Mouse (Mus musculus): ENCODE results near the gene Khk. TPM values are rescaled to one million over a fixed set of nuclear protein-coding genes. Genes with fewer than 3 reads are reported as not detected.
A peak's percentile ranks its signal among the peaks of the same experiment; 100 is the strongest.

The Khk gene
- polyA plus RNA-seq, 1 experiment from 2014 or later: 89.6 TPM

- ATAC-seq: no peak
- TF ChIP-seq CTCF (IDR thresholded peaks at IDR 0.05; ENCODE audit: low read depth): no peak
- Histone ChIP-seq H3K36me3 (ENCODE audit: control insufficient read depth, insufficient read depth) (peaks cover 4% of the 10 kb centered on the region; the same call in 1 of the 2 replicates), H3K4me3 (ENCODE audit: low read depth, low read length) (no peak overlapping the region), H3K4me2 (replicated peaks; ENCODE audit: low read depth) (peak overlapping the region; percentile 91; the same call in 1 of the 2 replicates), H3K27me3 (replicated peaks; ENCODE audit: control insufficient read depth, insufficient read depth, low read length) (no peaks in the 10 kb centered on the region), H3K27ac (ENCODE audit: low read depth, low read length) (no peak overlapping the region), H3K4me1 (replicated peaks; ENCODE audit: control insufficient read depth, insufficient read depth, low read length) (no peaks in the 10 kb centered on the region), H3K9ac (ENCODE audit: low read depth, low read length) (no peak overlapping the region), H3K9me3 (ENCODE audit: control insufficient read depth) (no peaks in the 10 kb centered on the region)
- 34% methylated on average over 4 of the region's 4 CpGs for WGBS
These were observed 35.0 kb upstream of the Khk start for GRCm38 (mm10) chr5:30886209-30886608.

DNA sequence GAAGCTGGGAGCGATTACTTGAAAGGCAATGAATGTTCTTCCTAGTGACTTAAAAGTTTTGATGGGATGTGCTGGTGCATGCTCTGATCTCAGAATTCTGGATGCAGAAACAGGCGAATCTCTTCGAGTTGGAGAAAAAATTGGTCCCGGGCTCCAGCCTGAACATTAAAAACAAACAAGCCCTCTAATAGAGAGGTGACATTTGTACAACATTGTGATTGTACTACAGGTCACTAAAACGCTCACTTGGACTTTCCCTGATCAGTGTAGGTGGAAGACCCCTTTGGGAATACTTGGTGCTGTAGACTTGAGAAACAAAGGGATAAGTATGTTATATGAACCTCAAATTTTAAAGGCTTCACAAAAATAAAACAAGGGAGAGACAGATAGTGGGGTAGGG is 34.5 kb upstream of the Khk start:
- ATAC-seq: no peak
- no peak for TF ChIP-seq CTCF (IDR thresholded peaks at IDR 0.05; ENCODE audit: low read depth)
- no peaks in the 10 kb centered on the region for H3K27me3 ChIP-seq (replicated peaks; ENCODE audit: control insufficient read depth, insufficient read depth, low read length)

GRCm38 (mm10) chr5:30887331-30887761 is 33.9 kb upstream of the Khk start:
- peak overlapping the region; percentile 91 for H3K27ac ChIP-seq (ENCODE audit: low read depth, low read length)
- H3K9me3 ChIP-seq (ENCODE audit: control insufficient read depth): no peaks in the 10 kb centered on the region
- ATAC-seq: peak; percentile 50
- H3K9ac ChIP-seq (ENCODE audit: low read depth, low read length): peak overlapping the region; percentile 68
- H3K36me3 ChIP-seq (ENCODE audit: control insufficient read depth, insufficient read depth): peaks cover 13% of the 10 kb centered on the region
- no peaks in the 10 kb centered on the region for H3K4me1 ChIP-seq (replicated peaks; ENCODE audit: control insufficient read depth, insufficient read depth, low read length)
- WGBS: under 1% methylated on average over 19 of the region's 19 CpGs
- H3K4me2 ChIP-seq (replicated peaks; ENCODE audit: low read depth): peak overlapping the region; percentile 91
- peak overlapping the region; percentile 62 for H3K4me3 ChIP-seq (ENCODE audit: low read depth, low read length)
- TF ChIP-seq CTCF (IDR thresholded peaks at IDR 0.05; ENCODE audit: low read depth): 0 out of 2 replicates have a peak, but pooled peaks have one; percentile 8
- no peaks in the 10 kb centered on the region for H3K27me3 ChIP-seq (replicated peaks; ENCODE audit: control insufficient read depth, insufficient read depth, low read length)

More for the DNA sequence above, 34.5 kb upstream of the Khk start:
- peak overlapping the region; percentile 91 for H3K4me2 ChIP-seq (replicated peaks; ENCODE audit: low read depth)
- 0 out of 2 replicates have a peak overlapping the region, but pooled peaks have one; percentile 68 for H3K9ac ChIP-seq (ENCODE audit: low read depth, low read length)
- peak overlapping the region; percentile 62 for H3K4me3 ChIP-seq (ENCODE audit: low read depth, low read length)
- no peaks in the 10 kb centered on the region for H3K9me3 ChIP-seq (ENCODE audit: control insufficient read depth)
- peaks cover 7% of the 10 kb centered on the region; the same call in 1 of the 2 replicates for H3K36me3 ChIP-seq (ENCODE audit: control insufficient read depth, insufficient read depth)
- peak overlapping the region; percentile 91 for H3K27ac ChIP-seq (ENCODE audit: low read depth, low read length)
- no peaks in the 10 kb centered on the region for H3K4me1 ChIP-seq (replicated peaks; ENCODE audit: control insufficient read depth, insufficient read depth, low read length)
- WGBS: 26% methylated on average over 5 of the region's 5 CpGs

- Histone ChIP-seq H3K9ac (ENCODE audit: low read depth, low read length) (peak overlapping the region; percentile 68), H3K27me3 (replicated peaks; ENCODE audit: control insufficient read depth, insufficient read depth, low read length) (no peaks in the 10 kb centered on the region), H3K27ac (ENCODE audit: low read depth, low read length) (peak overlapping the region; percentile 91), H3K4me3 (ENCODE audit: low read depth, low read length) (peak overlapping the region; percentile 62), H3K4me1 (replicated peaks; ENCODE audit: control insufficient read depth, insufficient read depth, low read length) (no peaks in the 10 kb centered on the region), H3K36me3 (ENCODE audit: control insufficient read depth, insufficient read depth) (peaks cover 18% of the 10 kb centered on the region), H3K9me3 (ENCODE audit: control insufficient read depth) (no peaks in the 10 kb centered on the region), H3K4me2 (replicated peaks; ENCODE audit: low read depth) (peak overlapping the region; percentile 91)
- ATAC-seq: peak; percentile 84
- under 1% methylated on average over 28 of the region's 28 CpGs for WGBS
- TF ChIP-seq CTCF (IDR thresholded peaks at IDR 0.05; ENCODE audit: low read depth): no peak
These were observed 33.3 kb upstream of the Khk start for GRCm38 (mm10) chr5:30887858-30888336.

GRCm38 (mm10) chr5:30888337-30889087 is 32.7 kb upstream of the Khk start, which contains the start of gene Agbl5:
Gene Agbl5 (plus strand): TSS chr5:30888694.
- TF ChIP-seq CTCF (IDR thresholded peaks at IDR 0.05; ENCODE audit: low read depth): no peak
- WGBS: under 1% methylated on average over 39 of the region's 42 CpGs
- no peaks in the 10 kb centered on the region for H3K4me1 ChIP-seq (replicated peaks; ENCODE audit: control insufficient read depth, insufficient read depth, low read length)
- H3K9ac ChIP-seq (ENCODE audit: low read depth, low read length): peak within 1 kb of the TSS; percentile 73
- peaks cover 24% of the 10 kb centered on the region for H3K36me3 ChIP-seq (ENCODE audit: control insufficient read depth, insufficient read depth)
- no peaks in the 10 kb centered on the region for H3K9me3 ChIP-seq (ENCODE audit: control insufficient read depth)
- ATAC-seq: peak; percentile 92
- H3K27ac ChIP-seq (ENCODE audit: low read depth, low read length): peak within 1 kb of the TSS; percentile 91
- peak within 1 kb of the TSS; percentile 62 for H3K4me3 ChIP-seq (ENCODE audit: low read depth, low read length)
- H3K4me2 ChIP-seq (replicated peaks; ENCODE audit: low read depth): peak within 1 kb of the TSS; percentile 91
- H3K27me3 ChIP-seq (replicated peaks; ENCODE audit: control insufficient read depth, insufficient read depth, low read length): no peaks in the 10 kb centered on the region

DNA sequence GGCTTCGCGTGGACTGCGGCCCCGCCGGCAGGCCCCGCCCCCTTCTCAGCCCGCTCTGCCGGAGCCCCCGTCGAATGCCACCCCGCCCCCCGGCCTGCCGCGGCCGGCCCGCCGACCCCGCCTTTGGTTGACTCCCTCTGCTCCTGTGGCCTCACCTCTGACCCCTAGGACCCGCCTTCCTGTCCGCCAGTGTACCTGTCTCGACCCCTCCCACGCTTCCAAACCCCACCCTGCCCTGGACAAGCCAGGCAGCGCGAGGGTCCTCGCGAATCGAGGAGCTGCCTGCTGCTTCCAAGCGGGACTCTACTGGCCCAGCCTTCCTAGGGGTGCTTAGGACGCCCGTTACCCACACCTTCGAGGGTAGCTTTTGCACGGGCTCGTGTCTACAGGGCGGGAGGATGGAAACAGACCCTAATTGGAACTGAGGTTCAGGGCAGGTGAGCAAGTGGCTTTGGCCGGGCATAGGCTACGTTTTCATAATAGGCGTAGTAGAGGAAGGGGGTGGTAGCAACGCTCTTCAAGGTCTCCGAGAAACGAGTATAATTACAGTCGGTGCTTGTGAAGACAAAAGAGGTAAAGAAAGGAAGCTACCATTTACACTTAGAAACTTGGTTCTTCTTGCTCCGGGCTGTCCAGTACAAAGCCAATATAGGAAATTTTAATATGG is 32.0 kb upstream of the Khk start:
- H3K4me3 ChIP-seq (ENCODE audit: low read depth, low read length): peak overlapping the region; percentile 62
- H3K36me3 ChIP-seq (ENCODE audit: control insufficient read depth, insufficient read depth): peaks cover 26% of the 10 kb centered on the region
- no peaks in the 10 kb centered on the region for H3K27me3 ChIP-seq (replicated peaks; ENCODE audit: control insufficient read depth, insufficient read depth, low read length)
- no peaks in the 10 kb centered on the region for H3K9me3 ChIP-seq (ENCODE audit: control insufficient read depth)
- under 1% methylated on average over 40 of the region's 42 CpGs for WGBS
- H3K27ac ChIP-seq (ENCODE audit: low read depth, low read length): peak overlapping the region; percentile 91
- peak; percentile 2 for ATAC-seq
- peak overlapping the region; percentile 73 for H3K9ac ChIP-seq (ENCODE audit: low read depth, low read length)
- peak overlapping the region; percentile 91 for H3K4me2 ChIP-seq (replicated peaks; ENCODE audit: low read depth)
- H3K4me1 ChIP-seq (replicated peaks; ENCODE audit: control insufficient read depth, insufficient read depth, low read length): no peaks in the 10 kb centered on the region
- no peak for TF ChIP-seq CTCF (IDR thresholded peaks at IDR 0.05; ENCODE audit: low read depth)

All from intestine, postnatal 0 days (tissue).